Mouse (Mus musculus) forebrain, embryonic 11.5 days (tissue): Measurements from ENCODE around the gene Hamp. TPM values are rescaled to one million over a fixed set of nuclear protein-coding genes. Genes with fewer than 3 reads are reported as not detected.
"Not testable (repeated sequence)": the region's sequence is repeated elsewhere in the genome, so short reads cannot be mapped to it uniquely, and the experiment has no call there.

ENCODE experiments used
- ATAC-seq: fragments of 200-750 bp; cut with Nextera tagmentation; replicated peaks from 2 replicates; pipeline ENCODE4 v1.8.0; 2017; ENCODE audit warnings: moderate TSS enrichment; ENCODE audit not compliant: low FRiP score
- DNase-seq: peaks from one replicate; pipeline ENCODE4 v3.0.0-alpha.2; 2017; ENCODE audit warnings: low spot score
- H3K27ac ChIP-seq: fragments of 300-500 bp; sonication (generic); 2 replicates; pipeline ENCODE4 v1.5.1; 2014; ENCODE audit warnings: low read depth, low read length
- H3K27me3 ChIP-seq: fragments of 300-500 bp; sonication (generic); 2 replicates; pipeline ENCODE4 v1.6.1; 2014; ENCODE audit warnings: mild to moderate bottlenecking, low read length, mixed read lengths; ENCODE audit not compliant: control insufficient read depth, insufficient read depth
- H3K36me3 ChIP-seq: fragments of 300-500 bp; sonication (generic); 2 replicates; pipeline ENCODE4 v1.6.1; 2014; ENCODE audit warnings: mild to moderate bottlenecking, low read length, moderate library complexity, mixed read lengths; ENCODE audit not compliant: control insufficient read depth, insufficient read depth
- H3K4me1 ChIP-seq: fragments of 300-500 bp; sonication (generic); replicated peaks from 2 replicates; pipeline ENCODE4 v1.6.1; 2014; ENCODE audit warnings: low read length, mixed read lengths; ENCODE audit not compliant: control insufficient read depth, insufficient read depth
- H3K4me2 ChIP-seq: fragments of 300-500 bp; sonication (generic); 2 replicates; pipeline ENCODE4 v1.6.1; 2014; ENCODE audit warnings: low read depth, mild to moderate bottlenecking, low read length, moderate library complexity, mixed read lengths; ENCODE audit not compliant: severe bottlenecking
- H3K4me3 ChIP-seq: fragments of 300-500 bp; sonication (generic); 2 replicates; pipeline ENCODE4 v1.5.1; 2014; ENCODE audit warnings: low read depth, low read length
- H3K9ac ChIP-seq: fragments of 300-500 bp; sonication (generic); 2 replicates; pipeline ENCODE4 v1.6.1; 2014; ENCODE audit warnings: low read length
- H3K9me3 ChIP-seq: fragments of 300-500 bp; sonication (generic); 2 replicates; pipeline ENCODE4 v1.6.1; 2016; ENCODE audit warnings: low read length, mixed read lengths; ENCODE audit not compliant: control insufficient read depth
- WGBS: fragments of 180-500 bp; shearing (Covaris S2); extraction: QIAGEN DNeasy Blood & Tissue Kit; methylation state at CpG from one replicate; pipeline ENCODE4 v1.1.7; 2014; 5-methylcytosine and 5-hydroxymethylcytosine counted together
- polyA plus RNA-seq: library from polyadenylated mRNA; unstranded; fragments of >200 nt; fragmentation: Nextera tagmentation; extraction: Ambion mirVana; gene quantifications from 2 replicates; pipeline ENCODE4 v1.2.1, GENCODE M21; 2014

Gene Hamp
- polyA plus RNA-seq, 1 experiment from 2014 or later, result not detected

DNA sequence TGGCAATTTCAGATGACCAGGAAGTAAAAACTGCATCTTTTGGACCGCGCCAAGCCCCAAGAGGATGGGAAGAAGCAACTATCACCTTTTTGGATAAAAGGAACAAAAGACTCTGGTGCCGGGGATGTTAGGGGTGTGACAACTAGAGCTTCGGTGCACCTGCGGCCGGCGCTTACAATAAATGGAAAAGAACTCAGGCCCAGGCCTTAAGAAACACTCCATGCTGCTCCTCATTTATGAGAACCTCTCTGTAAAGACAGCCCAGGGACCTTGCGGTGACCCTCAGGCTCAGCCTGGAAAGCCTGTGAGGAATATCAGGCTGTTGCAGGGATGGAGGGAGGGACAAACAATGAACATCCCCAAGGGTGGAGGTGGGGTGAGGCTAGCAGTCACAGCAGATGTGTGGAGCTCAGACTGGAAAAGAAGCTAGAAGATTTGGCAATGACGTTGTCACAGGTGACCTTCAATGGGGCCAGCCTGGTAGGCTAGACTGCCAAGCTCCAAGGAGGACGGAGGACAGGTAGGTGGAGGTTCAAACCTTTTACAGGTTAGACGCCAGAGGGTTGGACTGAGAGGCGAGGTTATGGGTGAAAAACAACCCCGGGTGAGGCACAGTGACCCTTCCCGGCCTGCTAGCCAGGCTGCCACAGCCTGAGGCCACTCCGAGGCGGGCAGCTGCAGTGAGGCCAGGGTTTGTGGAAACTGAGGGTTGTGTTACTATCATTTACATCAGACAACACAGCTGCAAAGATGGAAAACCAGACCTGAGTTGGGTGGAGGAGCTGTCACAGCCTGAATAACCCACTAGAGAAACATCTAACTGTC is 8.8 kb upstream of the Hamp start:
- no peak overlapping the region for H3K4me3 ChIP-seq
- no peak overlapping the region for H3K27ac ChIP-seq
- ATAC-seq (no peak), DNase-seq (no peak)
- no peaks in the 10 kb centered on the region for H3K27me3 ChIP-seq
- H3K9ac ChIP-seq, result no peak overlapping the region
- peaks cover 10% of the 10 kb centered on the region for H3K36me3 ChIP-seq
- H3K4me2 ChIP-seq, result no peak overlapping the region
- 91% methylated on average over 16 of the region's 16 CpGs for WGBS
- H3K9me3 ChIP-seq, result no peaks in the 10 kb centered on the region
- peaks cover 7% of the 10 kb centered on the region; the same call in 1 of the 2 replicates for H3K4me1 ChIP-seq

DNA sequence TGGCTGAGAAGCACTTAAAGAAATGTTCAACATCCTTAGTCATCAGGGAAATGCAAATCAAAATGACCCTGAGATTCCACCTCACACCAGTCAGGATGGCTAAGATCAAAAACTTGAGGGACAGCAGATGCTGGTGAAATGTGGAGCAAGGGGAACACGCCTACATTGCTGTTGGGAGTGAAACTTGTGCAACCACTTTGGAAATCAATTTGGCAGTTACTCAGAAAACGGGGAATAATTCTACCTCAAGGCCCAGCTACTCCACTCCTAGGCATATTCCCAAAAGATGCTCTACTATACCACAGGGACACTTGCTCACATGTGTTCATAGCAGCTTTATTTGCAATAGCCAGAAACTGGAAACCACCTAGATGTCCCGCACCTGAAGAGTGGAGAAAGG is 6.1 kb upstream of the Hamp start:
- not testable (repeated sequence) for H3K4me1 ChIP-seq, H3K4me2 ChIP-seq, H3K27ac ChIP-seq, H3K9ac ChIP-seq, DNase-seq, ATAC-seq, H3K4me3 ChIP-seq, H3K9me3 ChIP-seq, H3K27me3 ChIP-seq
- peaks cover 10% of the 10 kb centered on the region for H3K36me3 ChIP-seq
- 88% methylated on average over 3 of the region's 3 CpGs for WGBS

DNA sequence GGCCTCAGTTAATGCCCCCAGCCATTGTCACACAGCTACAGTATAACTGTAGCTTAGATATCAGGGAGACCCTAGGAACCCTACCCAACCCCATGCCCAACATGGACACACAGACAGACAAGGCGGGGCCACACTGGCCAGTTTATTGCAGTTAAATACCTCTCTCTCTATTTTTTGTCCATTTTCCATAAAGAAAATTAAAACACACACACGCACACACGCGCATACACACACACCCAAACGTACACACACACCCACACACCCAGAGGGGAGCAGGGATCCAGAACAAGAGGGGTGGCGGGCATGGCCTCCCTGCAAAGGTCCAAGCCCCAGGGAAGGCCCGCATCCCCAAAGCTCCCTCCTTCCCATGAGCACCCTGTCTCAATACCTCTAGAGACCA is 2.0 kb upstream of the Hamp start:
- Histone ChIP-seq H3K27ac (no peak overlapping the region), H3K27me3 (no peaks in the 10 kb centered on the region), H3K4me1 (no peaks in the 10 kb centered on the region), H3K9me3 (no peaks in the 10 kb centered on the region), H3K4me2 (no peak overlapping the region), H3K36me3 (no peaks in the 10 kb centered on the region; the same call in 1 of the 2 replicates), H3K4me3 (no peak overlapping the region), H3K9ac (no peak overlapping the region)
- WGBS, result 92% methylated on average over 7 of the region's 7 CpGs
- DNase-seq, result no peak
- no peak for ATAC-seq

DNA sequence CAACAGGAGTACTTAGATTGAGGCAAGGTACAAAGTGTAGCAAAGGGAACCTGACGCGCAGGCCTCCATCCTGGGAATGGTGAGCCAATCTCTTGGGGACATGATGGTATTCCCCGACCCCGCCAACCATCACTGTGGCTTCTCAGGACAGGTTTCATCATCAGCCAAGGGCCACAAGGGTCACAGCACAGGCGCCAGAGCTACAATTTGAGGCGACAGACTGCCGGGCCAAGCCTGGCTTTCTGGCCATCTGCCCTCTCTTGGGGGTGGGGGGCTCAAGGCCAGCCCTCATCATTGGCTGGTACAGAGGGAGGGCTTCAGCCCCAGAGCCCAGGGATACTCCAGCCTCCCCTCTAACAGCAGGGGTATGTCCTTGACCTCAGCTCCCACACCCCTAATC is 1.6 kb upstream of the Hamp start:
- 89% methylated on average over 7 of the region's 7 CpGs for WGBS
- ATAC-seq, H3K4me3 ChIP-seq, H3K36me3 ChIP-seq, H3K27me3 ChIP-seq, DNase-seq, H3K27ac ChIP-seq, H3K9ac ChIP-seq, H3K4me2 ChIP-seq, H3K4me1 ChIP-seq, H3K9me3 ChIP-seq: not testable (repeated sequence)

DNA sequence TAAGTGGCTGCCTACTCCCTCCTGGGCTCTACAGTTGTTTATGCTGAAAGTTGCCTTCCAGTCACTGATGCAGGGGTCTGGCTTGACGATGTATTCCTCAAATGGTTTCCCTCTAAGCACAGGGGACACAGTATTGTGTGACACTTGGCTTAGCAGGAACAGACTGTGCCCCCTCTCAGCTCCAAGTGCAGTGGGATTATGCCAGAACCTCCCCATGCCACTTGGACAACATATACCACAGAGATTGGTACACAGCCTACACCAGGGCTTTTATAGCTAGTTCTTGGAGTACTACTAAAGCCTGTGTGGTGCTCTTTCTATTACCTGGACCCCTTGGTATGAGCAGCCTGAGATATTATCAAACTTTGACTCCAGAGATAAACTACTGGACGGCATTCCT is 874 bp upstream of the Hamp start:
- not testable (repeated sequence) for DNase-seq, H3K27ac ChIP-seq, H3K4me2 ChIP-seq, ATAC-seq, H3K9ac ChIP-seq, H3K36me3 ChIP-seq, H3K4me3 ChIP-seq, H3K27me3 ChIP-seq, H3K4me1 ChIP-seq, H3K9me3 ChIP-seq
- WGBS, result 72% methylated on average over 2 of the region's 2 CpGs

DNA sequence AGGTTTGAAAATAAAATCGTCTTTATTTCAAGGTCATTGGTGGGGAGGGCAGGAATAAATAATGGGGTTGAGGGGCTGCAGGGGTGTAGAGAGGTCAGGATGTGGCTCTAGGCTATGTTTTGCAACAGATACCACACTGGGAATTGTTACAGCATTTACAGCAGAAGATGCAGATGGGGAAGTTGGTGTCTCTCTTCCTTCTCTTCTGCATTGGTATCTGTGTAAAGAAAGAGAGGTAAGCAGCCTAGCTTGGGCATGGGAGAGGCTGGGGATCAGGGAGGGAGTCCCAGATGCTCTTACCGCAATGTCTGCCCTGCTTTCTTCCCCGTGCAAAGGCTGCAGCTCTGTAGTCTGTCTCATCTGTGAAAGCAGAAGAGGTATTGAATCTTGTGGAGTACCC is 1.5 kb downstream of the Hamp start:
- 58% methylated on average over 3 of the region's 3 CpGs for WGBS
- H3K27me3 ChIP-seq, ATAC-seq, H3K27ac ChIP-seq, H3K4me3 ChIP-seq, H3K36me3 ChIP-seq, H3K9me3 ChIP-seq, H3K4me1 ChIP-seq, H3K4me2 ChIP-seq, H3K9ac ChIP-seq, DNase-seq: not testable (repeated sequence)

DNA sequence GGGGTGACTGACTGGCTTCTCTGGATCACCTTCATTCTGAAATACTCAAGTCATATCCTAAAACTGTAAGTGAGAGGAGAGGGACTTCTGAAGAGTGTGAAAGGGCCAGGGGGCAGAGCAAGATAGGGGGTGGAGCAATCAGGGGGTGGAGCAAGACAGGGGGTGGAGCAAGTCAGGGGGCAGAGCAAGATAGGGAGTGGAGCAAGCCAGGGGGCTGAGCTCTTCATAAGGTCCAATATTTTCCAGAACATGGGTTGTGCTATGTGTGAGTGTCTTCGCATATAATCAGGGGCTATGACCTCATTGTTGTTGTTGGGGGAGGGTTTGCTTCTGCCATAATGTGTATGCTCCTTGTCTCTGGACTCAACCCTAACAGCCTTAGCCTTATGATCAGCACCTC is 3.8 kb downstream of the Hamp start:
- ATAC-seq, H3K9me3 ChIP-seq, H3K27me3 ChIP-seq, H3K36me3 ChIP-seq, DNase-seq, H3K4me3 ChIP-seq, H3K9ac ChIP-seq, H3K4me2 ChIP-seq, H3K4me1 ChIP-seq, H3K27ac ChIP-seq: not testable (repeated sequence)
- WGBS, result 73% methylated on average over 1 of the region's 1 CpGs

DNA sequence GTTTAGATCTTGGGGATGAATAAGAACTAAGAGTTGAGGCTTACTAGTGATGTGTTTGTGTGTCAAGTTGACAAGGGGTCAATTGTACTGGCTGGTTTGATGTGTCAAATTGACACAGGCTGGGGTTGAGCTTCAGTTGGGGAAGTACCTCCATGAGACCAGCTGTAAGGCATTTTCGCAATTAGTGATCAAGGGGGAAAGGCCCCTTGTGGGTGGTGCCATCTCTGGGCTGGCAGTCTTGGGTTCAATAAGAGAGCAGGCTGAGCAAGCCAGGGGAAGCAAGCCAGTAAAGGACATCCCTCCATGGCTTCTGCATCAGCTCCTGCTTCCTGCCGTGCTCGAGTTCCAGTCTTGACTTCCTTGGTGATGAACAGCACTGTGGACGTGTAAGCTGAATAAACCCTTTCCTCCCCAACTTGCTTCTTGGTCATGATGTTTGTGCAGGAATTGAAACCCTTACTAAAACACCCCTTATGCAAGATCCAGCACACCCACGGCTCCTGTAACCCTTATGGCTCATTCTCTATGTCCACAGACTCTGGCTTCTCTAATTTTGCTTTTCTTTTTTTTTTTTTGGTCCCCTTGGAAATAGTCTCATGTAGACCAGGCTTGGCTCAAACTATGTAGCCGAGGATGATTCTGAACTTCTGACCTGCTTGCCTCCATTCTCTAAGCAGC is 8.3 kb downstream of the Hamp start:
- 81% methylated on average over 6 of the region's 6 CpGs for WGBS
- not testable (repeated sequence) for H3K4me2 ChIP-seq, ATAC-seq, H3K27me3 ChIP-seq, H3K9me3 ChIP-seq, H3K36me3 ChIP-seq, DNase-seq, H3K4me3 ChIP-seq, H3K9ac ChIP-seq, H3K4me1 ChIP-seq, H3K27ac ChIP-seq

DNA sequence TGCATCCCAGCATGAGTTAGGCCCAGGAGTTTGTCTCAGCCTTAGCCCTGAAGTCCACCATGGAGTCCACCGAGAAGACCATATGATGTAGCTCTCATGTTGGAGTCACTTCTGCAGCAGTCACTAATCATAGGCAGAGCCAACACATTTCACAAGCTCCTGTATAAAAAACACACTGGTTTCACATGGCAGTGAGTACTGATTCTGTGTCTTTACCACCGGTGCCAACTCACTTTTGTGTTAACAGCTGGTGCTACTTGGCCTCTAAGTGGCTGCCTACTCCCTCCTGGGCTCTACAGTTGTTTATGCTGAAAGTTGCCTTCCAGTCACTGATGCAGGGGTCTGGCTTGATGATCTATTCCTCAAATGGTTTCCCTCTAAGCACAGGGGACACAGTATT is 19.3 kb downstream of the Hamp start, which contains the start of gene Hamp2:
Gene Hamp2 (minus strand): TSS at position 101 of the 400 bp plus-strand sequence.
- H3K9ac ChIP-seq, H3K9me3 ChIP-seq, H3K27me3 ChIP-seq, H3K4me2 ChIP-seq, H3K4me1 ChIP-seq, DNase-seq, H3K36me3 ChIP-seq, ATAC-seq, H3K27ac ChIP-seq, H3K4me3 ChIP-seq: not testable (repeated sequence)
- 89% methylated on average over 2 of the region's 2 CpGs for WGBS
